Mouse (Mus musculus): ENCODE data around the gene Prkca.

GRCm38 (mm10) chr11:108336445-108336844 is 7.3 kb downstream of the Prkca start:
- TF ChIP-seq CTCF (IDR thresholded peaks at IDR 0.05; ENCODE audit: control insufficient read depth, insufficient read depth, insufficient replicate concordance, low read depth, low read length) (no peak), POLR2A (IDR thresholded peaks at IDR 0.05; ENCODE audit: control insufficient read depth, low read depth, low read length) (no peak)
